Mouse (Mus musculus): ENCODE measurements around the gene Exoc4. TPM values are rescaled to one million over a fixed set of nuclear protein-coding genes. Genes with fewer than 3 reads are reported as not detected.
A peak's percentile ranks its signal among the peaks of the same experiment; 100 is the strongest.

The Exoc4 gene
- polyA plus RNA-seq, 1 experiment from 2014 or later, result 10.9 TPM

GRCm38 (mm10) chr6:33721166-33721565, 472.3 kb downstream of the Exoc4 start:
- Histone ChIP-seq H3K4me2 (ENCODE audit: low read depth, low read length) (no peak overlapping the region), H3K4me1 (ENCODE audit: control insufficient read depth, low read depth, low read length) (no peaks in the 10 kb centered on the region), H3K4me3 (ENCODE audit: low read depth, low read length) (no peak overlapping the region), H3K36me3 (ENCODE audit: control insufficient read depth, insufficient read depth) (no peaks in the 10 kb centered on the region), H3K9me3 (replicated peaks; ENCODE audit: control insufficient read depth, low read length) (no peaks in the 10 kb centered on the region), H3K27me3 (ENCODE audit: control insufficient read depth, insufficient read depth, low read depth, low read length) (no peaks in the 10 kb centered on the region), H3K9ac (ENCODE audit: low read depth, low read length) (no peak overlapping the region), H3K27ac (ENCODE audit: low read length) (no peak overlapping the region)
- no peak for ATAC-seq (ENCODE audit: low read depth)
- 20% methylated on average over 4 of the region's 4 CpGs for WGBS (ENCODE audit: insufficient replicate concordance)

- H3K4me3 ChIP-seq (ENCODE audit: low read depth, low read length), result no peak overlapping the region
- H3K9ac ChIP-seq (ENCODE audit: low read depth, low read length), result no peak overlapping the region
- no peak for ATAC-seq (ENCODE audit: low read depth)
- no peak overlapping the region for H3K4me2 ChIP-seq (ENCODE audit: low read depth, low read length)
- no peak overlapping the region for H3K27ac ChIP-seq (ENCODE audit: low read length)
- no peaks in the 10 kb centered on the region for H3K36me3 ChIP-seq (ENCODE audit: control insufficient read depth, insufficient read depth)
- no peaks in the 10 kb centered on the region for H3K9me3 ChIP-seq (replicated peaks; ENCODE audit: control insufficient read depth, low read length)
- 80% methylated on average over 2 of the region's 2 CpGs for WGBS (ENCODE audit: insufficient replicate concordance)
- H3K4me1 ChIP-seq (ENCODE audit: control insufficient read depth, low read depth, low read length), result no peaks in the 10 kb centered on the region
- no peaks in the 10 kb centered on the region for H3K27me3 ChIP-seq (ENCODE audit: control insufficient read depth, insufficient read depth, low read depth, low read length)
These were observed 473.9 kb downstream of the Exoc4 start for GRCm38 (mm10) chr6:33722811-33723210.

- Histone ChIP-seq H3K4me3 (ENCODE audit: low read depth, low read length) (no peak overlapping the region), H3K9me3 (replicated peaks; ENCODE audit: control insufficient read depth, low read length) (no peaks in the 10 kb centered on the region), H3K27ac (ENCODE audit: low read length) (no peak overlapping the region), H3K4me2 (ENCODE audit: low read depth, low read length) (no peak overlapping the region), H3K9ac (ENCODE audit: low read depth, low read length) (no peak overlapping the region), H3K4me1 (ENCODE audit: control insufficient read depth, low read depth, low read length) (no peaks in the 10 kb centered on the region), H3K36me3 (ENCODE audit: control insufficient read depth, insufficient read depth) (no peaks in the 10 kb centered on the region), H3K27me3 (ENCODE audit: control insufficient read depth, insufficient read depth, low read depth, low read length) (no peaks in the 10 kb centered on the region)
- WGBS (ENCODE audit: insufficient replicate concordance), result 66% methylated on average over 3 of the region's 3 CpGs
- ATAC-seq (ENCODE audit: low read depth), result no peak
These were observed 475.7 kb downstream of the Exoc4 start for GRCm38 (mm10) chr6:33724596-33724995.

GRCm38 (mm10) chr6:33727271-33727670, 478.4 kb downstream of the Exoc4 start:
- H3K27ac ChIP-seq (ENCODE audit: low read length), result no peak overlapping the region
- no peak overlapping the region for H3K4me2 ChIP-seq (ENCODE audit: low read depth, low read length)
- peak; percentile 74 for ATAC-seq (ENCODE audit: low read depth)
- H3K4me1 ChIP-seq (ENCODE audit: control insufficient read depth, low read depth, low read length), result no peaks in the 10 kb centered on the region
- no peaks in the 10 kb centered on the region for H3K9me3 ChIP-seq (replicated peaks; ENCODE audit: control insufficient read depth, low read length)
- no peak overlapping the region for H3K9ac ChIP-seq (ENCODE audit: low read depth, low read length)
- H3K27me3 ChIP-seq (ENCODE audit: control insufficient read depth, insufficient read depth, low read depth, low read length), result no peaks in the 10 kb centered on the region
- H3K36me3 ChIP-seq (ENCODE audit: control insufficient read depth, insufficient read depth), result no peaks in the 10 kb centered on the region
- no peak overlapping the region for H3K4me3 ChIP-seq (ENCODE audit: low read depth, low read length)
- WGBS (ENCODE audit: insufficient replicate concordance), result 64% methylated on average over 1 of the region's 1 CpGs

- no peak overlapping the region for H3K4me2 ChIP-seq (ENCODE audit: low read depth, low read length)
- H3K27ac ChIP-seq (ENCODE audit: low read length), result no peak overlapping the region
- no peak for ATAC-seq (ENCODE audit: low read depth)
- no peak overlapping the region for H3K4me3 ChIP-seq (ENCODE audit: low read depth, low read length)
- no peaks in the 10 kb centered on the region for H3K36me3 ChIP-seq (ENCODE audit: control insufficient read depth, insufficient read depth)
- whole genome bisulfite sequencing (ENCODE audit: insufficient replicate concordance), result 67% methylated on average over 2 of the region's 2 CpGs
- no peak overlapping the region for H3K9ac ChIP-seq (ENCODE audit: low read depth, low read length)
- H3K4me1 ChIP-seq (ENCODE audit: control insufficient read depth, low read depth, low read length), result no peaks in the 10 kb centered on the region
- no peaks in the 10 kb centered on the region for H3K9me3 ChIP-seq (replicated peaks; ENCODE audit: control insufficient read depth, low read length)
- H3K27me3 ChIP-seq (ENCODE audit: control insufficient read depth, insufficient read depth, low read depth, low read length), result no peaks in the 10 kb centered on the region
These were observed 483.3 kb downstream of the Exoc4 start for GRCm38 (mm10) chr6:33732214-33732613.

GRCm38 (mm10) chr6:33733602-33734001, 484.7 kb downstream of the Exoc4 start:
- Histone ChIP-seq H3K27me3 (ENCODE audit: control insufficient read depth, insufficient read depth, low read depth, low read length) (no peaks in the 10 kb centered on the region), H3K9me3 (replicated peaks; ENCODE audit: control insufficient read depth, low read length) (no peaks in the 10 kb centered on the region), H3K9ac (ENCODE audit: low read depth, low read length) (no peak overlapping the region), H3K36me3 (ENCODE audit: control insufficient read depth, insufficient read depth) (no peaks in the 10 kb centered on the region), H3K27ac (ENCODE audit: low read length) (no peak overlapping the region), H3K4me3 (ENCODE audit: low read depth, low read length) (no peak overlapping the region), H3K4me1 (ENCODE audit: control insufficient read depth, low read depth, low read length) (no peaks in the 10 kb centered on the region), H3K4me2 (ENCODE audit: low read depth, low read length) (no peak overlapping the region)
- ATAC-seq (ENCODE audit: low read depth), result no peak

- H3K9ac ChIP-seq (ENCODE audit: low read depth, low read length), result no peak overlapping the region
- WGBS (ENCODE audit: insufficient replicate concordance), result 43% methylated on average over 3 of the region's 3 CpGs
- H3K4me3 ChIP-seq (ENCODE audit: low read depth, low read length), result no peak overlapping the region
- H3K27ac ChIP-seq (ENCODE audit: low read length), result no peak overlapping the region
- no peak overlapping the region for H3K4me2 ChIP-seq (ENCODE audit: low read depth, low read length)
- no peaks in the 10 kb centered on the region for H3K9me3 ChIP-seq (replicated peaks; ENCODE audit: control insufficient read depth, low read length)
- ATAC-seq (ENCODE audit: low read depth), result no peak
- no peaks in the 10 kb centered on the region for H3K4me1 ChIP-seq (ENCODE audit: control insufficient read depth, low read depth, low read length)
- no peaks in the 10 kb centered on the region for H3K27me3 ChIP-seq (ENCODE audit: control insufficient read depth, insufficient read depth, low read depth, low read length)
- no peaks in the 10 kb centered on the region for H3K36me3 ChIP-seq (ENCODE audit: control insufficient read depth, insufficient read depth)
These were observed 485.1 kb downstream of the Exoc4 start for GRCm38 (mm10) chr6:33734032-33734431.

- ATAC-seq (ENCODE audit: low read depth), result no peak
- H3K4me3 ChIP-seq (ENCODE audit: low read depth, low read length), result no peak overlapping the region
- H3K36me3 ChIP-seq (ENCODE audit: control insufficient read depth, insufficient read depth), result no peaks in the 10 kb centered on the region
- H3K4me1 ChIP-seq (ENCODE audit: control insufficient read depth, low read depth, low read length), result no peaks in the 10 kb centered on the region
- no peak overlapping the region for H3K27ac ChIP-seq (ENCODE audit: low read length)
- H3K9me3 ChIP-seq (replicated peaks; ENCODE audit: control insufficient read depth, low read length), result no peaks in the 10 kb centered on the region
- H3K4me2 ChIP-seq (ENCODE audit: low read depth, low read length), result no peak overlapping the region
- no peaks in the 10 kb centered on the region for H3K27me3 ChIP-seq (ENCODE audit: control insufficient read depth, insufficient read depth, low read depth, low read length)
- H3K9ac ChIP-seq (ENCODE audit: low read depth, low read length), result no peak overlapping the region
- WGBS (ENCODE audit: insufficient replicate concordance), result 53% methylated on average over 3 of the region's 3 CpGs
These were observed 490.0 kb downstream of the Exoc4 start for GRCm38 (mm10) chr6:33738857-33739291.

GRCm38 (mm10) chr6:33739304-33739703, 490.4 kb downstream of the Exoc4 start:
- no peak for ATAC-seq (ENCODE audit: low read depth)
- no peak overlapping the region for H3K9ac ChIP-seq (ENCODE audit: low read depth, low read length)

GRCm38 (mm10) chr6:33755976-33756375, 507.1 kb downstream of the Exoc4 start:
- Histone ChIP-seq H3K9me3 (replicated peaks; ENCODE audit: control insufficient read depth, low read length) (no peaks in the 10 kb centered on the region), H3K4me1 (ENCODE audit: control insufficient read depth, low read depth, low read length) (no peaks in the 10 kb centered on the region), H3K4me2 (ENCODE audit: low read depth, low read length) (no peak overlapping the region), H3K27me3 (ENCODE audit: control insufficient read depth, insufficient read depth, low read depth, low read length) (no peaks in the 10 kb centered on the region), H3K9ac (ENCODE audit: low read depth, low read length) (no peak overlapping the region), H3K36me3 (ENCODE audit: control insufficient read depth, insufficient read depth) (no peaks in the 10 kb centered on the region), H3K4me3 (ENCODE audit: low read depth, low read length) (no peak overlapping the region), H3K27ac (ENCODE audit: low read length) (no peak overlapping the region)
- no peak for ATAC-seq (ENCODE audit: low read depth)
- WGBS (ENCODE audit: insufficient replicate concordance), result 49% methylated on average over 5 of the region's 5 CpGs

More at GRCm38 (mm10) chr6:33739304-33739703, 490.4 kb downstream of the Exoc4 start:
- Histone ChIP-seq H3K36me3 (ENCODE audit: control insufficient read depth, insufficient read depth) (no peaks in the 10 kb centered on the region), H3K4me1 (ENCODE audit: control insufficient read depth, low read depth, low read length) (no peaks in the 10 kb centered on the region), H3K9me3 (replicated peaks; ENCODE audit: control insufficient read depth, low read length) (no peaks in the 10 kb centered on the region), H3K27me3 (ENCODE audit: control insufficient read depth, insufficient read depth, low read depth, low read length) (no peaks in the 10 kb centered on the region), H3K4me3 (ENCODE audit: low read depth, low read length) (no peak overlapping the region), H3K4me2 (ENCODE audit: low read depth, low read length) (no peak overlapping the region), H3K27ac (ENCODE audit: low read length) (no peak overlapping the region)
- WGBS (ENCODE audit: insufficient replicate concordance), result 75% methylated on average over 4 of the region's 4 CpGs

Measured in liver, embryonic 16.5 days (tissue).